ENCODE assay signal across 12 mouse cellular contexts in the genomic region with DNA sequence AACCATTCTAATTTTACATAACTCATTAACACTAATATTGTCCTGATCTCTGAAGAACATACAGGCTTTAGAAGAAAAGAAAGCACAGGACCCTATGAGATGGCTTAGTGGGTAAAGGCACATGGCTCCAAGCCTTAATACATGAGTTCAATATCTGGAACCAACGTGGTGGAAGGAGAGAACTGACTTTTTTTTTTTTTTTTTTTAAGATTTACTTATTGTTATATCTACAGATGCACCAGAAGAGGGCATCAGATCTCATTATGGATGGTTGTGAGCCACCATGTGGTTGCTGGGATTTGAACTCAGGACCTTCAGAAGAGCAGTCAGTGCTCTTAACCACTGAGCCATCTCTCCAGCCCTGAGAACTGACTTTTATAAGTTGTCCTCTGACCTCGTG. TPM values are rescaled to one million over a fixed set of nuclear protein-coding genes. Genes with fewer than 3 reads are reported as not detected.
"Had no signal": no experiment of that assay in that cellular context is flagged by ENCODE, and none has a peak within 500 bp of the region (broad histone marks: within the 10 kb centered on the region; RNA-seq: fewer than 3 reads in every experiment).

No protein-coding gene starts in this region.

RNA-seq across cellular contexts. Expression of gene Ccdc38, which starts 17.5 kb away (rescaled TPM):
- total RNA-seq: left cerebral cortex, postnatal 25 days; left cerebral cortex, postnatal 36 days; left cerebral cortex, postnatal 4 days; megakaryocyte-erythroid progenitor cell, adult 5-6 weeks; monocyte, adult 5-6 weeks had no signal
- polyA plus RNA-seq: macrophage had no signal

RNA-seq across cellular contexts. Expression of gene Amdhd1, which starts 18.1 kb away (rescaled TPM):
- total RNA-seq: megakaryocyte, adult 5-6 weeks; megakaryocyte-erythroid progenitor cell, adult 5-6 weeks; midbrain, postnatal 0 days; monocyte, adult 5-6 weeks had no signal
- polyA plus RNA-seq: midbrain, embryonic 12.5 days; midbrain, embryonic 14.5 days; midbrain, embryonic 16.5 days; neural tube, embryonic 12.5 days had no signal
